Mouse (Mus musculus): ENCODE data around the gene Man2a2. TPM values are rescaled to one million over a fixed set of nuclear protein-coding genes. Genes with fewer than 3 reads are reported as not detected.

Man2a2 gene
- polyA plus RNA-seq, 1 experiment from 2014 or later: 24.0 TPM

- H3K9ac ChIP-seq (replicated peaks; ENCODE audit: low read depth, low read length): no peak overlapping the region
- no peak overlapping the region for H3K4me3 ChIP-seq (replicated peaks; ENCODE audit: low read length)
- no peaks in the 10 kb centered on the region for H3K9me3 ChIP-seq (ENCODE audit: control insufficient read depth, low read length)
- 90% methylated on average over 3 of the region's 3 CpGs for WGBS
- no peaks in the 10 kb centered on the region for H3K27me3 ChIP-seq (replicated peaks; ENCODE audit: control insufficient read depth, insufficient read depth, low read length)
- H3K36me3 ChIP-seq (ENCODE audit: control insufficient read depth, insufficient read depth): no peaks in the 10 kb centered on the region
- ATAC-seq: no peak
- H3K4me2 ChIP-seq (ENCODE audit: low read length): no peak overlapping the region
- H3K4me1 ChIP-seq (replicated peaks; ENCODE audit: control insufficient read depth, insufficient read depth, low read length): peaks cover 10% of the 10 kb centered on the region
- no peak overlapping the region for H3K27ac ChIP-seq (ENCODE audit: low read length)
Measured at GRCm38 (mm10) chr7:80374733-80375132, 3.6 kb upstream of the Man2a2 start.

GRCm38 (mm10) chr7:80374280-80374679 is 3.1 kb upstream of the Man2a2 start:
- no peaks in the 10 kb centered on the region for H3K27me3 ChIP-seq (replicated peaks; ENCODE audit: control insufficient read depth, insufficient read depth, low read length)
- H3K9ac ChIP-seq (replicated peaks; ENCODE audit: low read depth, low read length): no peak overlapping the region
- WGBS: 66% methylated on average over 3 of the region's 3 CpGs
- ATAC-seq: no peak
- H3K27ac ChIP-seq (ENCODE audit: low read length): no peak overlapping the region
- peaks cover 15% of the 10 kb centered on the region for H3K4me1 ChIP-seq (replicated peaks; ENCODE audit: control insufficient read depth, insufficient read depth, low read length)
- no peak overlapping the region for H3K4me2 ChIP-seq (ENCODE audit: low read length)
- no peaks in the 10 kb centered on the region for H3K36me3 ChIP-seq (ENCODE audit: control insufficient read depth, insufficient read depth)
- H3K9me3 ChIP-seq (ENCODE audit: control insufficient read depth, low read length): no peaks in the 10 kb centered on the region
- H3K4me3 ChIP-seq (replicated peaks; ENCODE audit: low read length): no peak overlapping the region

GRCm38 (mm10) chr7:80373850-80374249 is 2.7 kb upstream of the Man2a2 start:
- no peaks in the 10 kb centered on the region for H3K9me3 ChIP-seq (ENCODE audit: control insufficient read depth, low read length)
- no peak overlapping the region for H3K27ac ChIP-seq (ENCODE audit: low read length)
- no peaks in the 10 kb centered on the region for H3K27me3 ChIP-seq (replicated peaks; ENCODE audit: control insufficient read depth, insufficient read depth, low read length)
- no peak for ATAC-seq
- no peak overlapping the region for H3K4me2 ChIP-seq (ENCODE audit: low read length)
- H3K4me1 ChIP-seq (replicated peaks; ENCODE audit: control insufficient read depth, insufficient read depth, low read length): peaks cover 19% of the 10 kb centered on the region
- H3K9ac ChIP-seq (replicated peaks; ENCODE audit: low read depth, low read length): no peak overlapping the region
- H3K36me3 ChIP-seq (ENCODE audit: control insufficient read depth, insufficient read depth): no peaks in the 10 kb centered on the region
- H3K4me3 ChIP-seq (replicated peaks; ENCODE audit: low read length): no peak overlapping the region
- 63% methylated on average over 12 of the region's 12 CpGs for WGBS

- no peaks in the 10 kb centered on the region for H3K27me3 ChIP-seq (replicated peaks; ENCODE audit: control insufficient read depth, insufficient read depth, low read length)
- H3K9me3 ChIP-seq (ENCODE audit: control insufficient read depth, low read length): no peaks in the 10 kb centered on the region
- H3K9ac ChIP-seq (replicated peaks; ENCODE audit: low read depth, low read length): no peak overlapping the region
- H3K4me2 ChIP-seq (ENCODE audit: low read length): no peak overlapping the region
- peaks cover 19% of the 10 kb centered on the region for H3K4me1 ChIP-seq (replicated peaks; ENCODE audit: control insufficient read depth, insufficient read depth, low read length)
- H3K36me3 ChIP-seq (ENCODE audit: control insufficient read depth, insufficient read depth): peaks cover under 1% of the 10 kb centered on the region; the same call in 1 of the 2 replicates
- H3K27ac ChIP-seq (ENCODE audit: low read length): no peak overlapping the region
- WGBS: 84% methylated on average over 4 of the region's 4 CpGs
- no peak overlapping the region for H3K4me3 ChIP-seq (replicated peaks; ENCODE audit: low read length)
- no peak for ATAC-seq
Measured at GRCm38 (mm10) chr7:80373352-80373751, 2.2 kb upstream of the Man2a2 start.

DNA sequence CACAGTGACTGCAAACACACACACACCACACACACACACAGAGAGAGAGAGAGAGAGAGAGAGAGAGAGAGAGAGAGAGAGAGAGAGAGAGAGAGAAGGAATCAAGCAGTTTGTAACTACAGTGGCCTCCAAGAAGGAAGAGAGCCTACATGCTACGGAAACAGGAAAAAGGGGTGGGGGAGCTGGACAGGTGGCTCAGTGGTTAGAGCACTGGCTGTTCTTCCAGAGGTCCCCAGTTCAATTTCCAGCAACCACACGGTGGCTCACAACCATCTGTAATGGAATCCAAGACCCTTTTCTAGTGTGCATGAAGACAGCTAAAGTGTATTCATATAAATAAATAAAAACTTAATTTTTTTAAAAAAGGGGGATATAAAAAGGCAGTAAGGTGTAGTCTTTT is 1.5 kb upstream of the Man2a2 start:
- no peak overlapping the region for H3K4me2 ChIP-seq (ENCODE audit: low read length)
- peaks cover 4% of the 10 kb centered on the region for H3K36me3 ChIP-seq (ENCODE audit: control insufficient read depth, insufficient read depth)
- H3K27me3 ChIP-seq (replicated peaks; ENCODE audit: control insufficient read depth, insufficient read depth, low read length): no peaks in the 10 kb centered on the region
- H3K27ac ChIP-seq (ENCODE audit: low read length): no peak overlapping the region
- H3K4me1 ChIP-seq (replicated peaks; ENCODE audit: control insufficient read depth, insufficient read depth, low read length): peaks cover 19% of the 10 kb centered on the region
- no peaks in the 10 kb centered on the region for H3K9me3 ChIP-seq (ENCODE audit: control insufficient read depth, low read length)
- WGBS: 64% methylated on average over 2 of the region's 2 CpGs
- ATAC-seq: no peak
- H3K9ac ChIP-seq (replicated peaks; ENCODE audit: low read depth, low read length): no peak overlapping the region
- no peak overlapping the region for H3K4me3 ChIP-seq (replicated peaks; ENCODE audit: low read length)

GRCm38 (mm10) chr7:80372166-80372565 is 991 bp upstream of the Man2a2 start:
- Histone ChIP-seq H3K36me3 (ENCODE audit: control insufficient read depth, insufficient read depth) (peaks cover 9% of the 10 kb centered on the region), H3K4me1 (replicated peaks; ENCODE audit: control insufficient read depth, insufficient read depth, low read length) (peaks cover 19% of the 10 kb centered on the region), H3K9me3 (ENCODE audit: control insufficient read depth, low read length) (no peaks in the 10 kb centered on the region), H3K27me3 (replicated peaks; ENCODE audit: control insufficient read depth, insufficient read depth, low read length) (no peaks in the 10 kb centered on the region), H3K4me3 (replicated peaks; ENCODE audit: low read length) (no peak overlapping the region), H3K4me2 (ENCODE audit: low read length) (no peak overlapping the region), H3K9ac (replicated peaks; ENCODE audit: low read depth, low read length) (no peak overlapping the region), H3K27ac (ENCODE audit: low read length) (no peak overlapping the region)
- 88% methylated on average over 3 of the region's 3 CpGs for WGBS
- ATAC-seq: no peak

DNA sequence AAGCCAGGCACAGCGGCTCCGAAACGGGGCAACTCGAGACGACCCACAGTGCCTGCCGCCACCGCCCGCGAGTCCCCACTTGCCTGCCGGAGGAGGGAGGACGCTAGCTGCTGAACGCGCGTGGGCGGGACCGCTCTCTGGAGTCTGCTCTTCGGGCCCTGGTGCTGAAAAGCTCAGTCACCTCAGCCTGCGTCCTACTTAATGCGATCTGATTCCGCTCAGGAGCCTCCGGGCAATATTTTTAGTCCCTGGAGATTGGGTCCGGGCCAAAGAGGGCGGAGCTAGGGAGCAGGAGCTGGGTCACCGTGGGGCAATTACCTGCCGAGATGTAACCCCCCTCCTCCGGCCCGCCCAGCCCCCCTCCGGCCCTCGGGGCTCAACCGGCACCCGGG is 530 bp downstream of the Man2a2 start:
- Histone ChIP-seq H3K4me1 (replicated peaks; ENCODE audit: control insufficient read depth, insufficient read depth, low read length) (peaks cover 19% of the 10 kb centered on the region), H3K27ac (ENCODE audit: low read length) (peak overlapping the region; percentile 83), H3K36me3 (ENCODE audit: control insufficient read depth, insufficient read depth) (peaks cover 22% of the 10 kb centered on the region), H3K9me3 (ENCODE audit: control insufficient read depth, low read length) (no peaks in the 10 kb centered on the region), H3K9ac (replicated peaks; ENCODE audit: low read depth, low read length) (peak overlapping the region; percentile 93), H3K4me2 (ENCODE audit: low read length) (peak overlapping the region; percentile 78), H3K4me3 (replicated peaks; ENCODE audit: low read length) (peak overlapping the region; percentile 89), H3K27me3 (replicated peaks; ENCODE audit: control insufficient read depth, insufficient read depth, low read length) (no peaks in the 10 kb centered on the region)
- ATAC-seq: peak; percentile 64
- under 1% methylated on average over 31 of the region's 31 CpGs for WGBS

GRCm38 (mm10) chr7:80369967-80370431 is 1.2 kb downstream of the Man2a2 start:
- H3K9ac ChIP-seq (replicated peaks; ENCODE audit: low read depth, low read length): peak overlapping the region; percentile 93

DNA sequence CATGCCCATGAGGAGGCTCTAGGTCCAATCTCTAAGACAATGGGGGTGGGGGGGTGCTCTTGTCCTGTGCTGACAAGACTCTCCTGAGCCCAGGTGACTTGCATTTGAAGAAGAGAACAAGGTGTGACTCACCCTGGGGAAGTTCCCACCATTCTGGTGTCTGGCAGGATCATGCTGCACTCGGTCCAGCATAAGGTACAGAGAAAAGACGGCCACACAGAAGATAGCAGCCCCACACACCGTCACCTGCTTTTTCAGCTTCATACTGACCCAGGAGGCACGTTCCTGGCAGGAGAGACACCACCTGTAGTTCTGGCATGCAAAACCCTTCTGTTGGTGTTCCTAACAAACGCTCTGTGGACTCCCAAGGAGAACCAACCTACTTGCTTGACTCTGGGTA is 1.7 kb downstream of the Man2a2 start:
- no peak overlapping the region for H3K27ac ChIP-seq (ENCODE audit: low read length)
- H3K9me3 ChIP-seq (ENCODE audit: control insufficient read depth, low read length): no peaks in the 10 kb centered on the region
- H3K9ac ChIP-seq (replicated peaks; ENCODE audit: low read depth, low read length): no peak overlapping the region
- peak overlapping the region; percentile 78 for H3K4me2 ChIP-seq (ENCODE audit: low read length)
- H3K4me1 ChIP-seq (replicated peaks; ENCODE audit: control insufficient read depth, insufficient read depth, low read length): peaks cover 19% of the 10 kb centered on the region
- H3K4me3 ChIP-seq (replicated peaks; ENCODE audit: low read length): no peak overlapping the region; the same call in 1 of the 2 replicates
- WGBS: 70% methylated on average over 5 of the region's 5 CpGs
- peaks cover 22% of the 10 kb centered on the region for H3K36me3 ChIP-seq (ENCODE audit: control insufficient read depth, insufficient read depth)
- no peak for ATAC-seq
- H3K27me3 ChIP-seq (replicated peaks; ENCODE audit: control insufficient read depth, insufficient read depth, low read length): no peaks in the 10 kb centered on the region

More at GRCm38 (mm10) chr7:80369967-80370431, 1.2 kb downstream of the Man2a2 start:
- 40% methylated on average over 4 of the region's 4 CpGs for WGBS
- Histone ChIP-seq H3K9me3 (ENCODE audit: control insufficient read depth, low read length) (no peaks in the 10 kb centered on the region), H3K27ac (ENCODE audit: low read length) (peak overlapping the region; percentile 83), H3K4me3 (replicated peaks; ENCODE audit: low read length) (peak overlapping the region; percentile 89), H3K4me2 (ENCODE audit: low read length) (peak overlapping the region; percentile 78), H3K27me3 (replicated peaks; ENCODE audit: control insufficient read depth, insufficient read depth, low read length) (no peaks in the 10 kb centered on the region), H3K36me3 (ENCODE audit: control insufficient read depth, insufficient read depth) (peaks cover 22% of the 10 kb centered on the region), H3K4me1 (replicated peaks; ENCODE audit: control insufficient read depth, insufficient read depth, low read length) (peaks cover 19% of the 10 kb centered on the region)
- ATAC-seq: no peak
